Mouse (Mus musculus): ENCODE results near the gene Crtap. TPM values are rescaled to one million over a fixed set of nuclear protein-coding genes. Genes with fewer than 3 reads are reported as not detected.

Crtap gene
- total and polyA plus RNA-seq, 3 experiments: 17.8 to 27.7 (median 19.2) TPM

- TF ChIP-seq USF1 (IDR thresholded peaks at IDR 0.05; ENCODE audit: low read depth, low read length) (no peak), GABPA (IDR thresholded peaks at IDR 0.05; ENCODE audit: insufficient replicate concordance, low read depth, low read length) (no peak), JUN (IDR thresholded peaks at IDR 0.05; ENCODE audit: insufficient read depth, low read depth, low read length) (no peak), ZMIZ1 (IDR thresholded peaks at IDR 0.05; ENCODE audit: low read depth, low read length) (no peak), RAD21 (IDR thresholded peaks at IDR 0.05; ENCODE audit: low read depth, low read length) (no peak), ELF1 (IDR thresholded peaks at IDR 0.05; ENCODE audit: low read depth, low read length) (no peak), IRF4 (IDR thresholded peaks at IDR 0.05; ENCODE audit: low read depth, low read length) (no peak), MAFK (IDR thresholded peaks at IDR 0.05; ENCODE audit: insufficient replicate concordance, low read length) (no peak), ZC3H11A (IDR thresholded peaks at IDR 0.05; ENCODE audit: low read depth, low read length) (no peak), CHD2 (IDR thresholded peaks at IDR 0.05; ENCODE audit: low read length) (no peak), USF2 (conservative IDR thresholded peaks at IDR 0.05; ENCODE audit: low read depth, low read length) (no peak), MAZ (IDR thresholded peaks at IDR 0.05; ENCODE audit: low read depth, low read length) (no peak)
Observed at GRCm38 (mm10) chr9:114388288-114388687, 2.2 kb downstream of the Crtap start.

GRCm38 (mm10) chr9:114387086-114387485 is 3.4 kb downstream of the Crtap start:
- no peak overlapping the region for H3K4me3 ChIP-seq (replicated peaks in 1 of 3; ENCODE audit: low read depth in 2 of 3, low read length in 2 of 3, poor library complexity in 1 of 3)
- no peak overlapping the region for H3K27ac ChIP-seq (ENCODE audit: insufficient read depth, low read depth)
- H3K79me2 ChIP-seq (replicated peaks; ENCODE audit: control insufficient read depth, extremely low read depth, insufficient read depth, poor library complexity, severe bottlenecking): no peaks in the 10 kb centered on the region
- no peaks in the 10 kb centered on the region for H3K27me3 ChIP-seq (replicated peaks)
- DNase-seq (ENCODE audit: extremely low read depth): no peak
- no peak overlapping the region for H3K9ac ChIP-seq (ENCODE audit: insufficient read depth, low read depth)
- no peak for TF ChIP-seq MAFK (IDR thresholded peaks at IDR 0.05; ENCODE audit: insufficient replicate concordance, low read length)
- TF ChIP-seq TBP (conservative IDR thresholded peaks at IDR 0.05; ENCODE audit: low read depth, low read length): no peak
- TF ChIP-seq MAX (IDR thresholded peaks at IDR 0.05; ENCODE audit: low read length): no peak
- no peak for TF ChIP-seq POLR2A (IDR thresholded peaks at IDR 0.05; ENCODE audit: low read depth, low read length)
- TF ChIP-seq SIN3A (IDR thresholded peaks at IDR 0.05; ENCODE audit: low read length): no peak
- no peak for TF ChIP-seq E2F4 (IDR thresholded peaks at IDR 0.05; ENCODE audit: insufficient replicate concordance, low read depth, low read length)
- no peak for TF ChIP-seq ELF1 (IDR thresholded peaks at IDR 0.05; ENCODE audit: low read depth, low read length)
- TF ChIP-seq RCOR1 (conservative IDR thresholded peaks at IDR 0.05; ENCODE audit: low read depth, low read length): no peak
- TF ChIP-seq ZNF384 (IDR thresholded peaks at IDR 0.05; ENCODE audit: low read depth, low read length): no peak
- no peak for TF ChIP-seq TCF12 (IDR thresholded peaks at IDR 0.05; ENCODE audit: low read depth, low read length)
- TF ChIP-seq GABPA (IDR thresholded peaks at IDR 0.05; ENCODE audit: insufficient replicate concordance, low read depth, low read length): no peak
- no peak for TF ChIP-seq HCFC1 (IDR thresholded peaks at IDR 0.05; ENCODE audit: low read depth, low read length)
- TF ChIP-seq NELFE (IDR thresholded peaks at IDR 0.05; ENCODE audit: low read depth, low read length): no peak
- TF ChIP-seq JUND (conservative IDR thresholded peaks at IDR 0.05; ENCODE audit: low read depth, low read length): no peak
- TF ChIP-seq ZC3H11A (IDR thresholded peaks at IDR 0.05; ENCODE audit: low read depth, low read length): no peak
- peaks cover 5 to 30% of the 10 kb centered on the region in 2 experiments for H3K4me1 ChIP-seq (ENCODE audit: control insufficient read depth in 1 of 2, insufficient read depth in 2 of 2)
- in situ Hi-C loops (cut with MboI; ENCODE audit: low pct_ligation_motif_present, low pct_unique_long_range_greater_than_20kb, low sequenced_read_pairs): loop anchor here (10.0 kb wide), 2 partner anchors 52 to 392 kb away; partner anchors contain the start of gene Bcl2a1c
- peaks cover 28 to 60% of the 10 kb centered on the region in 2 experiments for H3K36me3 ChIP-seq (replicated peaks in 1 of 2; ENCODE audit: control insufficient read depth in 1 of 2, insufficient read depth in 1 of 2, low read length in 1 of 2)
- H3K4me2 ChIP-seq (ENCODE audit: insufficient read depth, low read depth, poor library complexity, severe bottlenecking): no peak overlapping the region
- dilution Hi-C loops (cut with MboI; ENCODE audit: extremely low pct_ligation_motif_present, extremely low pct_unique_long_range_greater_than_20kb, low sequenced_read_pairs): no loop called here
- H3K9me3 ChIP-seq (replicated peaks; ENCODE audit: low read length): no peaks in the 10 kb centered on the region

More at GRCm38 (mm10) chr9:114388288-114388687, 2.2 kb downstream of the Crtap start:
- Histone ChIP-seq H3K4me1 (ENCODE audit: control insufficient read depth in 1 of 2, insufficient read depth in 2 of 2) (peaks cover 5 to 30% of the 10 kb centered on the region in 2 experiments), H3K27me3 (replicated peaks) (no peaks in the 10 kb centered on the region), H3K4me3 (replicated peaks in 1 of 3; ENCODE audit: low read depth in 2 of 3, low read length in 2 of 3, poor library complexity in 1 of 3) (no peak overlapping the region), H3K9me3 (replicated peaks; ENCODE audit: low read length) (no peaks in the 10 kb centered on the region), H3K9ac (ENCODE audit: insufficient read depth, low read depth) (no peak overlapping the region), H3K36me3 (replicated peaks in 1 of 2; ENCODE audit: control insufficient read depth in 1 of 2, insufficient read depth in 1 of 2, low read length in 1 of 2) (peaks cover 19 to 48% of the 10 kb centered on the region in 2 experiments), H3K27ac (ENCODE audit: insufficient read depth, low read depth) (no peak overlapping the region), H3K79me2 (replicated peaks; ENCODE audit: control insufficient read depth, extremely low read depth, insufficient read depth, poor library complexity, severe bottlenecking) (no peaks in the 10 kb centered on the region), H3K4me2 (ENCODE audit: insufficient read depth, low read depth, poor library complexity, severe bottlenecking) (no peak overlapping the region)
- in situ Hi-C loops (cut with MboI; ENCODE audit: low pct_ligation_motif_present, low pct_unique_long_range_greater_than_20kb, low sequenced_read_pairs) (loop anchor here (10.0 kb wide), 2 partner anchors 53 to 393 kb away; partner anchors contain the start of gene Bcl2a1c), dilution Hi-C loops (cut with MboI; ENCODE audit: extremely low pct_ligation_motif_present, extremely low pct_unique_long_range_greater_than_20kb, low sequenced_read_pairs) (no loop called here)
- no peak for DNase-seq (ENCODE audit: extremely low read depth)
